22 mouse cellular contexts compared by ENCODE assay signal in the genomic region with DNA sequence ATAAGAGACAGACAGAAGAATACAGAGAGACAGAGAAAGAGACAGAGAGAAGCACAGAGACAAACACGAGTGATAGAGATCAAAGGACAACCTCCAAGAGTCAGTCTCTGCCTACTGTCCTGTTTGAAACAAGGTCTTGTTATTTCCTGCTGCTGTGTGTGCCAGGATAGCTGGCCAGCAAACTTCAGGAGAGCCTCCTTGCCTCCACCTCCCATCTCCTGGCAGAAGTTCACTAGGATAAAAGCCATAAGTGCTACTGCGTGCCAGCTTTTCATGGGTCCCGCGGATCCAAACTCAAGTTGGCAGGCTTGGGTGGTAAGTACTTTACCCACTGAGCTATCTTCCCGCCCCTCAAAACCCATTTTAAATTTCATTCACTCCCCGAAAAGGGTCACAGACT. TPM values are rescaled to one million over a fixed set of nuclear protein-coding genes. Genes with fewer than 3 reads are reported as not detected.
DNase-seq lines count a peak whose midpoint lies in the region; ATAC-seq and TF ChIP-seq lines count a peak whose summit lies in the region.
"Had no signal": no experiment of that assay in that cellular context is flagged by ENCODE, and none has a peak within 500 bp of the region (broad histone marks: within the 10 kb centered on the region; RNA-seq: fewer than 3 reads in every experiment).

No protein-coding gene starts in this region.

- no peak overlapping the region for H3K9ac ChIP-seq in intestine, postnatal 0 days (ENCODE audit: low read depth, low read length)
- H3K9ac ChIP-seq in intestine, embryonic 16.5 days (ENCODE audit: low read depth, low read length) = no peak overlapping the region
- H3K9ac ChIP-seq in stomach, embryonic 16.5 days (ENCODE audit: low read length) = no peak overlapping the region
- H3K9ac ChIP-seq: heart, embryonic 15.5 days; hindbrain, embryonic 12.5 days; limb, embryonic 12.5 days; liver, embryonic 15.5 days; neural tube, embryonic 12.5 days had no signal

- no peaks in the 10 kb centered on the region for H3K9me3 ChIP-seq in intestine, postnatal 0 days (ENCODE audit: control insufficient read depth)
- no peaks in the 10 kb centered on the region for H3K9me3 ChIP-seq in intestine, embryonic 16.5 days (ENCODE audit: control insufficient read depth, low read length)
- no peaks in the 10 kb centered on the region for H3K9me3 ChIP-seq in stomach, embryonic 16.5 days (replicated peaks; ENCODE audit: control insufficient read depth, low read length)
- H3K9me3 ChIP-seq: heart, embryonic 15.5 days; hindbrain, embryonic 12.5 days; limb, embryonic 12.5 days; liver, embryonic 15.5 days; midbrain, embryonic 10.5 days; neural tube, embryonic 12.5 days had no signal

- ATAC-seq in intestine, postnatal 0 days = no peak
- no peak for ATAC-seq in intestine, embryonic 16.5 days
- ATAC-seq in stomach, embryonic 16.5 days (ENCODE audit: insufficient read depth, low FRiP score) = no peak
- ATAC-seq: inflammation-experienced regulatory T-cells, adult 6 months had no signal

- peak; percentile 20 for DNase-seq in left cerebral cortex, postnatal 4 days
- DNase-seq in left cerebral cortex, postnatal 10 days (ENCODE audit: extremely low spot score in 1 of 2, low spot score in 2 of 2) = no peak
- DNase-seq in brain, embryonic 14.5 days (ENCODE audit: low read depth) = peak; percentile 47
- DNase-seq: adrenal gland, postnatal 25 days; B cell, adult 2 months; cerebellum, adult 18-20 months; gastrocnemius, postnatal 10 days; layer of hippocampus, adult 9-11 months; right cerebral cortex, adult 18-20 months; spleen, adult 18-20 months had no signal

- intact Hi-C loops in left cerebral cortex, postnatal 4 days (cut with DNase I) = no loop called here
- intact Hi-C loops in left cerebral cortex, postnatal 10 days (cut with DNase I) = no loop called here

- H3K4me1 ChIP-seq in intestine, postnatal 0 days (replicated peaks; ENCODE audit: control insufficient read depth, insufficient read depth, low read length) = peaks cover 13% of the 10 kb centered on the region; the same call in 1 of the 2 replicates
- peaks cover 22% of the 10 kb centered on the region for H3K4me1 ChIP-seq in intestine, embryonic 16.5 days (ENCODE audit: control insufficient read depth, insufficient read depth, low read length)
- peaks cover 19% of the 10 kb centered on the region for H3K4me1 ChIP-seq in stomach, embryonic 16.5 days (ENCODE audit: control insufficient read depth, insufficient read depth, low read length)
- H3K4me1 ChIP-seq: limb, embryonic 12.5 days; liver, embryonic 15.5 days had no signal

- no peak for TF ChIP-seq CTCF in intestine, postnatal 0 days (IDR thresholded peaks at IDR 0.05; ENCODE audit: low read depth)
- no peak for TF ChIP-seq CTCF in brain, embryonic 14.5 days (IDR thresholded peaks at IDR 0.05; ENCODE audit: borderline replicate concordance, extremely low read depth, insufficient read depth, insufficient read length)

- H3K27me3 ChIP-seq in intestine, postnatal 0 days (replicated peaks; ENCODE audit: control insufficient read depth, insufficient read depth, low read length) = no peaks in the 10 kb centered on the region
- H3K27me3 ChIP-seq in intestine, embryonic 16.5 days (replicated peaks; ENCODE audit: control insufficient read depth, insufficient read depth, low read length) = no peaks in the 10 kb centered on the region
- H3K27me3 ChIP-seq in stomach, embryonic 16.5 days (ENCODE audit: control insufficient read depth, insufficient read depth, low read length) = no peaks in the 10 kb centered on the region
- H3K27me3 ChIP-seq: heart, embryonic 15.5 days; hindbrain, embryonic 12.5 days; liver, embryonic 15.5 days; neural tube, embryonic 12.5 days had no signal

- no peak overlapping the region for H3K4me3 ChIP-seq in intestine, postnatal 0 days (ENCODE audit: low read depth, low read length)
- no peak overlapping the region for H3K4me3 ChIP-seq in intestine, embryonic 16.5 days (ENCODE audit: low read length)
- H3K4me3 ChIP-seq in stomach, embryonic 16.5 days (replicated peaks; ENCODE audit: low read length) = no peak overlapping the region
- H3K4me3 ChIP-seq: erythroblast, embryonic 14.5 days; heart, embryonic 15.5 days; hindbrain, embryonic 12.5 days; limb, embryonic 12.5 days; liver, embryonic 15.5 days; myocyte; neural tube, embryonic 12.5 days had no signal

- 0 out of 2 replicates have a peak overlapping the region, but pooled peaks have one; percentile 35 for H3K27ac ChIP-seq in intestine, postnatal 0 days (ENCODE audit: low read depth, low read length)
- H3K27ac ChIP-seq in intestine, embryonic 16.5 days (ENCODE audit: low read length) = no peak overlapping the region
- H3K27ac ChIP-seq in stomach, embryonic 16.5 days (ENCODE audit: low read length) = peak overlapping the region; percentile 76
- H3K27ac ChIP-seq: heart, embryonic 15.5 days; hindbrain, embryonic 12.5 days; limb, embryonic 12.5 days; liver, embryonic 15.5 days; midbrain, embryonic 10.5 days; neural tube, embryonic 12.5 days had no signal

- 65% methylated on average over 6 of the region's 6 CpGs for WGBS in intestine, postnatal 0 days
- 68% methylated on average over 6 of the region's 6 CpGs for WGBS in intestine, embryonic 16.5 days
- WGBS in stomach, embryonic 16.5 days = 70% methylated on average over 6 of the region's 6 CpGs

- H3K36me3 ChIP-seq in intestine, postnatal 0 days (ENCODE audit: control insufficient read depth, insufficient read depth) = no peaks in the 10 kb centered on the region
- no peaks in the 10 kb centered on the region for H3K36me3 ChIP-seq in intestine, embryonic 16.5 days (ENCODE audit: control insufficient read depth, insufficient read depth, low read length)
- no peaks in the 10 kb centered on the region for H3K36me3 ChIP-seq in stomach, embryonic 16.5 days (ENCODE audit: control insufficient read depth, insufficient read depth, low read length)
- H3K36me3 ChIP-seq: heart, embryonic 15.5 days; hindbrain, embryonic 12.5 days; limb, embryonic 12.5 days; liver, embryonic 15.5 days; midbrain, embryonic 10.5 days; neural tube, embryonic 12.5 days had no signal

- no peak overlapping the region for H3K4me2 ChIP-seq in intestine, postnatal 0 days (replicated peaks; ENCODE audit: low read depth)
- H3K4me2 ChIP-seq in intestine, embryonic 16.5 days (ENCODE audit: low read depth, low read length) = no peak overlapping the region
- peak overlapping the region; percentile 31; the same call in 1 of the 2 replicates for H3K4me2 ChIP-seq in stomach, embryonic 16.5 days (ENCODE audit: low read depth, low read length)
- H3K4me2 ChIP-seq: heart, embryonic 15.5 days; hindbrain, embryonic 12.5 days; limb, embryonic 12.5 days; liver, embryonic 15.5 days; neural tube, embryonic 12.5 days had no signal

- TF ChIP-seq POLR2A in brain, embryonic 14.5 days (IDR thresholded peaks at IDR 0.05; ENCODE audit: borderline replicate concordance, extremely low read depth, insufficient read depth, insufficient read length, poor library complexity, severe bottlenecking) = no peak

RNA-seq across cellular contexts. Expression of gene Lrrc1, which starts 8.4 kb away (rescaled TPM):
- 21.6 and 22.3 TPM in 2 replicates for polyA plus RNA-seq in intestine, postnatal 0 days (2015; fragmentation: Nextera tagmentation; extraction: Ambion mirVana)
- polyA plus RNA-seq in intestine, embryonic 16.5 days (2015; fragmentation: Nextera tagmentation; extraction: Ambion mirVana) = 14.1 and 14.8 TPM in 2 replicates
- 1 to 10 TPM; 8.0 to 8.3 TPM for total RNA-seq in left cerebral cortex, postnatal 4 days (2021)
- 1 to 10 TPM; 5.4 to 6.0 TPM for total RNA-seq in left cerebral cortex, postnatal 10 days (2021)
- 17.8 and 20.1 TPM in 2 replicates for polyA plus RNA-seq in brain, embryonic 14.5 days (2012; rRNA removed)
- 17.7 and 19.2 TPM in 2 replicates for polyA plus RNA-seq in stomach, embryonic 16.5 days (2015; fragmentation: Nextera tagmentation; extraction: Ambion mirVana)

Comparison
In these comparisons a context has a peak if more than half of its experiments do, and no peak if none do; other contexts are left out.
1. DNase-seq: peak in left cerebral cortex, postnatal 4 days (single experiment) and brain, embryonic 14.5 days (single experiment); none in left cerebral cortex, postnatal 10 days (0 of 2).